Mouse (Mus musculus) liver, adult 2 months (tissue): ENCODE results near the gene Bnip3.

Experiments
- CTCF ChIP-seq: fragments of 200-500 bp; IDR thresholded peaks from 2 replicates; pipeline ENCODE4 v1.5.1; 2011; ENCODE audit warnings: low read depth, low read length, control low read depth
- POLR2A ChIP-seq: fragments of 200-500 bp; IDR thresholded peaks from 2 replicates; pipeline ENCODE4 v1.6.1; 2011; ENCODE audit warnings: low read length, control low read depth; ENCODE audit not compliant: insufficient read depth; ENCODE audit errors: extremely low read depth

- no peak for TF ChIP-seq CTCF
- no peak for TF ChIP-seq POLR2A
Measured at GRCm38 (mm10) chr7:138885365-138886289, 23.7 kb downstream of the Bnip3 start.
